Mouse (Mus musculus) urinary bladder, adult 2 months (tissue): ENCODE data around the gene Zfp967. TPM values are rescaled to one million over a fixed set of nuclear protein-coding genes. Genes with fewer than 3 reads are reported as not detected.
"Not testable (repeated sequence)": the region's sequence is repeated elsewhere in the genome, so short reads cannot be mapped to it uniquely, and the experiment has no call there.

Experiments used
- DNase-seq: peaks from one replicate; pipeline ENCODE4 v3.0.0; 2022; ENCODE audit warnings: low spot score
- polyA plus RNA-seq: library from polyadenylated mRNA; depleted of rRNA; stranded (reverse); fragments of >200 nt; gene quantifications from 2 replicates; pipeline ENCODE4 v1.2.3, GENCODE M21; 2012; rRNA removed

Gene Zfp967
- not detected in 2 replicates for polyA plus RNA-seq

GRCm38 (mm10) chr2:176520756-176521155, at the start of gene Zfp967:
TSS of gene Zfp967 (plus strand) at chr2:176521056.
- DNase-seq = not testable (repeated sequence)

GRCm38 (mm10) chr2:176486683-176487082, 34.2 kb upstream of the Zfp967 start, which contains the start of gene Gm14434:
TSS of gene Gm14434 (minus strand) at chr2:176486783.
- DNase-seq = not testable (repeated sequence)

Other genes with a start within 250 kb of the Zfp967 start
- not detected in 2 replicates for gene Gm11009, start 201.6 kb upstream of the Zfp967 start, polyA plus RNA-seq
- gene Gm14435, start 97.5 kb upstream of the Zfp967 start, polyA plus RNA-seq = 3.1 and 3.5 TPM in 2 replicates
- gene Gm14434, start 34.3 kb upstream of the Zfp967 start, polyA plus RNA-seq = 9.8 and 13.6 TPM in 2 replicates
- 6.5 and 12.5 TPM in 2 replicates for gene Gm14308, start 115.3 kb downstream of the Zfp967 start, polyA plus RNA-seq
- gene Zfp973, start 149.5 kb downstream of the Zfp967 start, polyA plus RNA-seq = 7.5 and 9.0 TPM in 2 replicates
- gene Gm14305, start 187.3 kb downstream of the Zfp967 start, polyA plus RNA-seq = 22.7 and 28.7 TPM in 2 replicates